Mouse (Mus musculus): Measurements from ENCODE around the gene Nudt1. TPM values are rescaled to one million over a fixed set of nuclear protein-coding genes. Genes with fewer than 3 reads are reported as not detected.

Nudt1 gene
- total RNA-seq, 2 experiments from 2014 or later: 4.8 to 6.4 TPM

DNA sequence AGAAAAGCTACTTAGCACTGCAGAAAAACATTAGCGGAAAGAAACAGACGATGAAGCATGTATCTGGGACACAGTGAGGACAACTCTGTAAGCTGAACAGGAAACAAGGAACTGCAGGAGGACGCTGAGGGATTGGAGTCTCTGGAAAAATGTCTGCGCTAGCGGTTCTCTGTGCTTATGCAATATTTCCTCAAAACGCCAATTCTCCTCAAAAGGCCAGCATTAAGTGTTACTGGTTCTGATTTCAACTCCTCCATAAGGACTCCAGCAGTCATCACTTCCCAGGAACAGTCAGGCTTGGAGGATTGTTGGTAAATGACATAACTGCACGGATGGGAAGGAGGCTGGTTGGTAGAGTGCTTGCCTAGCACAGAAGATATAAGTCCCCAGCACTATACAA lies 59.7 kb downstream of the Nudt1 start:
- no peak for DNase-seq (ENCODE audit: low spot score)

DNA sequence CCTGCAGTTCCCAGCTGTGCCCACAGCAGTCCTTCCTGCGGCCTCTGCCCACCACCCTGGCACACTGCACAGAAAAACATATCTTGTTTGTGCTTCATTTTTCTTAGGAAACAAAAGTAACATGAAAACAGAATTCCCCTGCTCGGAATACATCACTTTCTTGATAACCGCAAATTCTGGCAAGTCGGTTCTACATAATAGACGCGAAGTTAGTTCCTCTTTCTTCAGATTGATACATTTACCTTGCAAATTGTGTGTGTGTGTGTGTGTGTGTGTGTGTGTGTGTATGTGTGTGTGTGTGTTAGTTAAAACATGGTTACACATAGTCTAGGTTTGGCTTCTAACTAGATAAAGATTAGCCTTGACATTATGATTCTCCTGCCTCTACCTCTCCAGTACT lies 61.2 kb downstream of the Nudt1 start:
- no peak for DNase-seq (ENCODE audit: low spot score)

DNA sequence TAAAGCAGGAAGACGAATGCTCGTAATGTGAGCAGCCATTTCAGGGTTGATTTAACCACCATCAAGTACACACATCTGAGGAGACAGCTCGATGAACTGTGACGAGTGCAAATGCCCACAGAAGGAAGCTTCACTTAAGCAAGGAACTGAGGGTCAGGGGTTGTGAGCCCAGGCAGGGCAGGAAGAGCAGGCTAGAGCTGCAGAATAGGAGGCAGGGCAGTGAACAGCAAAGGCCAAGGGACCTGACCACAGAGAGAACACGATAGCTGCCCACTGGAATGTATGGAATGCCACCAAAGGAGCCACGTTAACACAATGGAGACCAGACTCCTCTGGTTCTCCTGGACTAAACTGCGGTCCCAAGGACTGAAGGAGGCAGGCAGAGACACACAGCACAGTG lies 62.1 kb downstream of the Nudt1 start:
- no peak for DNase-seq (ENCODE audit: low spot score)

GRCm38 (mm10) chr5:140384462-140384861 lies 63.0 kb downstream of the Nudt1 start:
- DNase-seq (ENCODE audit: low spot score): no peak

GRCm38 (mm10) chr5:140387236-140387635 lies 65.8 kb downstream of the Nudt1 start:
- no peak for DNase-seq (ENCODE audit: low spot score)

Other genes with a start within 250 kb of the Nudt1 start
- 1 to 10 TPM; 7.0 to 7.2 TPM for gene Mad1l1, start 104 bp upstream of the Nudt1 start, total RNA-seq (2021)
- gene Mrm2, start 10.2 kb downstream of the Nudt1 start, total RNA-seq (2021): 1 to 10 TPM; 5.8 to 6.2 TPM
- 10 to 100 TPM in 1 of 2 experiments, 1 to 10 TPM in 1; 8.0 to 10.7 TPM for gene Snx8, start 67.6 kb downstream of the Nudt1 start, total RNA-seq (2021)
- 10 to 100 TPM; 78.9 to 84.5 TPM for gene Eif3b, start 97.7 kb downstream of the Nudt1 start, total RNA-seq (2021)
- not detected for gene Gm4869, start 124.0 kb downstream of the Nudt1 start, total RNA-seq (2021)
- gene Chst12, start 183.9 kb downstream of the Nudt1 start, total RNA-seq (2021): 1 to 10 TPM; 4.2 to 5.0 TPM
- not detected for gene Grifin, start 243.4 kb downstream of the Nudt1 start, total RNA-seq (2021)

Measured in gastrocnemius, adult 18-20 months (tissue).